Mouse (Mus musculus): ENCODE results near the gene Edem2.

DNA sequence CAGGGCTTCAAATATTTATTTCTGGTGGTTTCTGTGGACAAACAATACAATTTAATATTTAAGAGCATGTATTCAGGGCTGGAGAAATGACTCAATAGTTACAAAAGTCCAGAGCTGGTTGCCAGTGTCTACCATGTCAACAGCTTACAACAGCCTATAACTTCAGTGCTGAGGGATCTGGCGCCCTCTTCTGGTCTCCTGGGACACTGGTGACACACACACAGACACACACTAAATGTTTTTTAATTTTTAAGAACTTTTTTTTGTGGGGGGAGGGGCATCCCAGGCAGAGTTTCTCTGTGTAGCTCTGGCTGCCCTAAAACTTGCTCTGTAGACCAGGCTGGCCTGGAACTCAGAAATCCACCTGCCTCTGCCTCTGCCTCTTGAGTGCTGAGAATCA is 26.5 kb upstream of the Edem2 start:
- TF ChIP-seq CTCF (IDR thresholded peaks at IDR 0.05; ENCODE audit: low read depth, low read length) (peak; percentile 66; the same call in 1 of the 2 replicates), POLR2A (IDR thresholded peaks at IDR 0.05; ENCODE audit: extremely low read depth, insufficient read depth, low read length) (no peak)

Measured in liver, adult 2 months (tissue).